7 mouse cellular contexts compared by ENCODE assay signal in the genomic region with DNA sequence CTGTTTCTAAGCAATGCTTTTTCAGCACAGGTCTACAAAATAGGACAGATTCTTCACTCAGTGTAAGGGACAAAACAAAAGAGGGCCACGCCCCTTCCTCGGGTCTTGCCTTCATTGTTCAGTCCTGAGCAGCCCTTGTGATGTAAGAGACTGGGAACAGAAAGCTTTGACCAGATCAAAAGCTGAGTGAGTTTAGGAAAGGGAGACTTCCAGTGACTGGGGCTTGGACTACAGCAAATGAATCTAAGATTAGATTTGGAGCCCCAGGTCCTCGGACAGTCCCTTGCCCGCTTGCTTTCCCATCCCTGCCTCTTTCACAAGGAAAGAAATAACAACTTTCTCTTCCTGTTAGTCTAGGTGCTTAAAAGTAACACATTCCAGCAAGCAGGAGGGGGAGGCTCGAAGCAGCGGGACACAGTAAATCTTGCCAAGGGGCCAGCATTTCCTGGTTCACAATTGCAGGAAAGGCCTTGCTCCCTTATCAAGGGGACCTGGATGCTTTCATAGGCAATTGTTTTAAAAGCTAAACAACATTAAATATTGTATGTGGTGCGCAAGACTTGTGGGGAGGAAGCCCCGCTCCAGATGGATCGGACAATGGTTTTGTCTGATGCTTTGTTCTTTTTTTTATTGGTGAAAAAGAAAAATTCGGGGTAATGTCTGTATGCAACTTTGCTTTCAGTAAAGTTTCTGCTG.
DNase-seq lines count a peak whose midpoint lies in the region; ATAC-seq lines count a peak whose summit lies in the region.

No protein-coding gene starts in this region.

- no peaks in the 10 kb centered on the region for H3K9me3 ChIP-seq in forebrain, embryonic 13.5 days (replicated peaks)
- H3K9me3 ChIP-seq in hindbrain, embryonic 12.5 days (replicated peaks) = no peaks in the 10 kb centered on the region
- no peaks in the 10 kb centered on the region for H3K9me3 ChIP-seq in liver, embryonic 16.5 days (replicated peaks; ENCODE audit: control insufficient read depth, low read length)
- no peaks in the 10 kb centered on the region for H3K9me3 ChIP-seq in neural tube, embryonic 15.5 days (replicated peaks)

- peak overlapping the region; percentile 39 for H3K4me2 ChIP-seq in forebrain, embryonic 13.5 days
- peak overlapping the region; percentile 34 for H3K4me2 ChIP-seq in hindbrain, embryonic 12.5 days (replicated peaks)
- no peak overlapping the region for H3K4me2 ChIP-seq in liver, embryonic 16.5 days (ENCODE audit: low read depth, low read length)
- peak overlapping the region; percentile 22 for H3K4me2 ChIP-seq in neural tube, embryonic 15.5 days

- H3K27ac ChIP-seq in forebrain, embryonic 13.5 days = peak overlapping the region; percentile 32; the same call in 1 of the 2 replicates
- H3K27ac ChIP-seq in hindbrain, embryonic 12.5 days = peak overlapping the region; percentile 19; the same call in 1 of the 2 replicates
- no peak overlapping the region for H3K27ac ChIP-seq in liver, embryonic 16.5 days (ENCODE audit: low read length)
- H3K27ac ChIP-seq in neural tube, embryonic 15.5 days (replicated peaks) = no peak overlapping the region; the same call in 1 of the 2 replicates

- ATAC-seq in forebrain, embryonic 13.5 days = peak; percentile 83
- ATAC-seq in hindbrain, embryonic 12.5 days (ENCODE audit: low FRiP score) = peak; percentile 80
- peak; percentile 37; the same call in 1 of the 2 replicates for ATAC-seq in liver, embryonic 16.5 days (ENCODE audit: low read depth)
- peak; percentile 53; the same call in 1 of the 2 replicates for ATAC-seq in neural tube, embryonic 15.5 days (ENCODE audit: low FRiP score)

- WGBS in forebrain, embryonic 13.5 days = 13% methylated on average over 10 of the region's 10 CpGs
- 22% methylated on average over 10 of the region's 10 CpGs for WGBS in hindbrain, embryonic 12.5 days
- WGBS in liver, embryonic 16.5 days (ENCODE audit: insufficient replicate concordance) = 32% methylated on average over 10 of the region's 10 CpGs
- 14% methylated on average over 10 of the region's 10 CpGs for WGBS in neural tube, embryonic 15.5 days

- no peaks in the 10 kb centered on the region for H3K36me3 ChIP-seq in forebrain, embryonic 13.5 days (ENCODE audit: poor library complexity, severe bottlenecking)
- H3K36me3 ChIP-seq in hindbrain, embryonic 12.5 days = no peaks in the 10 kb centered on the region
- H3K36me3 ChIP-seq in liver, embryonic 16.5 days (ENCODE audit: control insufficient read depth, insufficient read depth) = no peaks in the 10 kb centered on the region
- no peaks in the 10 kb centered on the region for H3K36me3 ChIP-seq in neural tube, embryonic 15.5 days

- no peaks in the 10 kb centered on the region for H3K27me3 ChIP-seq in forebrain, embryonic 13.5 days
- no peaks in the 10 kb centered on the region for H3K27me3 ChIP-seq in hindbrain, embryonic 12.5 days
- no peaks in the 10 kb centered on the region for H3K27me3 ChIP-seq in liver, embryonic 16.5 days (ENCODE audit: control insufficient read depth, insufficient read depth, low read depth, low read length)
- H3K27me3 ChIP-seq in neural tube, embryonic 15.5 days (replicated peaks) = no peaks in the 10 kb centered on the region

- peaks cover 11% of the 10 kb centered on the region for H3K4me1 ChIP-seq in forebrain, embryonic 13.5 days
- H3K4me1 ChIP-seq in hindbrain, embryonic 12.5 days = peaks cover 9% of the 10 kb centered on the region
- no peaks in the 10 kb centered on the region for H3K4me1 ChIP-seq in liver, embryonic 16.5 days (ENCODE audit: control insufficient read depth, low read depth, low read length)
- peaks cover 8% of the 10 kb centered on the region; the same call in 1 of the 2 replicates for H3K4me1 ChIP-seq in neural tube, embryonic 15.5 days

- DNase-seq in adrenal gland, postnatal 36 days = peak; percentile 8 to 55
- no peak for DNase-seq in layer of hippocampus, adult 8-10 months (ENCODE audit: low spot score in 2 of 2)
- DNase-seq in c-Kit-positive CD71-positive TER-119-positive erythroid progenitor cells, embryonic 14.5 days (ENCODE audit: low spot score) = no peak

- no peak overlapping the region for H3K9ac ChIP-seq in forebrain, embryonic 13.5 days
- H3K9ac ChIP-seq in hindbrain, embryonic 12.5 days = peak overlapping the region; percentile 10; the same call in 1 of the 2 replicates
- H3K9ac ChIP-seq in liver, embryonic 16.5 days (ENCODE audit: low read depth, low read length) = no peak overlapping the region
- no peak overlapping the region for H3K9ac ChIP-seq in neural tube, embryonic 15.5 days (replicated peaks)

- no peak overlapping the region for H3K4me3 ChIP-seq in forebrain, embryonic 13.5 days
- no peak overlapping the region for H3K4me3 ChIP-seq in hindbrain, embryonic 12.5 days
- H3K4me3 ChIP-seq in liver, embryonic 16.5 days (ENCODE audit: low read depth, low read length) = no peak overlapping the region
- H3K4me3 ChIP-seq in neural tube, embryonic 15.5 days (replicated peaks) = no peak overlapping the region

Comparison
In these comparisons a context has a peak if more than half of its experiments do, and no peak if none do; other contexts are left out.
1. DNase-seq: peak in adrenal gland, postnatal 36 days (2 of 2); none in layer of hippocampus, adult 8-10 months (0 of 2) and c-Kit-positive CD71-positive TER-119-positive erythroid progenitor cells, embryonic 14.5 days (single experiment).
2. H3K27ac ChIP-seq: peak in forebrain, embryonic 13.5 days (single experiment) and hindbrain, embryonic 12.5 days (single experiment); none in liver, embryonic 16.5 days (single experiment) and neural tube, embryonic 15.5 days (single experiment).
3. Peak in every context shown above with its lines, with median percentiles within 50 percentile points of each other: ATAC-seq.